Mouse (Mus musculus) right cerebral cortex, adult 2 months (tissue): ENCODE results near the gene Lix1l.
"Not testable (repeated sequence)": the region's sequence is repeated elsewhere in the genome, so short reads cannot be mapped to it uniquely, and the experiment has no call there.

Experiments
- DNase-seq, 2 experiments: peaks; one replicate each; pipeline ENCODE4 v3.0.0; 2021 to 2022; ENCODE audit warnings: low spot score in 2 of 2

Gene Lix1l

DNA sequence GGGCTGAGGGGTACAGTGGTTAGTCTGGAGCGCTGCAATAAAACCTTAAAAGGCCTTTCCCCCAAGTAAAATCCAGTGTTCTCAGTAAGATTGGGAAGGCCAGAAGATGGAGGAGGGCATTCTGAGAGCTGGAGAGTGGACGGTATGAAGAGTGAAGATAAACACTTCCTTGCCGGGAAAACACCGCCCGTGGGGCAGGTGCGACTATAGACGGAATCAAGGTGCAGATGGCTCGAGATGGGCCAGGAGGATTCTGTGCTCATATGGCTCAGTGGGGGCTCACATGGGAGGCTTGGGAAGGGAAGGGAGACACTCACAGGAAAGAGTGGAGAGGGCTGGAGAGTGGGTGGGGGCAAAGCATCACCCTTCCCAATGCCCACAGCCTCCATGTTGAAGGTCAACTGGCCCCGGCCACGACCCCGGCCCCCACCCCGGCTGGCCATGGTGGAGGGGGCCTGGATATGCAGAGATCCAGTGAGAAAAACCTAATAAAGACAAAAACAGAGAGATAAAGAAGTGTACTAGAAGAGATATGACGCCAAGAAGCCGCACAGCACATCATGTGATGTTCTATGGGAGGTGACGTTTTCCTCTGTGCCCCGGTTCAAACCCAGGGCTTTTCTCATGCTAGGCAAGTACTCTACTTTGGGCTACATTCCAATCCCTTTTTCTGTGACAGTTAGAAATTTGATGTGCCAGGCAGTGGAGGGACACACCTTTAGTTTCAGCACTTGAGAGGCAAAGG, 19.0 kb upstream of the Lix1l start:
- DNase-seq = no peak

DNA sequence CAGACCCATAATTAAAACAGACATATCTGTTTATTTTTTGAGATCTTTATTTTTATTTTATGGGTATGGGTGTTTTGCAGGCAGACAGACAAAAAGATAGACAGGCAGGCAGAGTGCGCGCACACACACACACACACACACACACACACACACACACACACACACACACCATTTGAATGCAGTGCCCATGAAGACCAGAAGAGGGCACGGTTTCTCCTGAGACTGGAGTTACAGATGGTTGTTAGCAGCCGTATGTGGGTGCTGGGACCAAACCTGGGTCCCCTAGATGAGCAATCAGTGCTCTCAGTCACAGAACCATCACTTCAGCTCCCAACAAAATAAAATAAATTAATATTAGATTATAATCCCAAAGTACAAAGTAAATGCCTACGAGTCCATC, 17.6 kb upstream of the Lix1l start:
- no peak for DNase-seq

DNA sequence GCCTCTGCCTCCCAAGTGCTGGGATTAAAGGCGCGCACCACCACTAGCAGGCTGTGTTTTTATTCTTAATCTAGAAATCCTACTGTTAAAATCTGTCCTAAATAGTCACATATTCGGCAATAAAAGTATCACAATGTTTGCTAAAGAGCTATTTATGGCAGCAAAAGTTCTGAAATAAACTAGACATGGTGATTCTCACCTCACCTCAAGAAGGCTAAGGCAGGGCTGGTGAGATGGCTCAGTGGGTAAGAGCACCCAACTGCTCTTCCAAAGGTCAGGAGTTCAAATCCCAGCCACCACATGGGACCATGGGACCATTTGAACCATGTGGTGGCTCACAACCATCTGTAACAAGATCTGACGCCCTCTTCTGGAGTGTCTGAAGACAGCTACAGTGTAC, 10.3 kb upstream of the Lix1l start:
- no peak for DNase-seq

DNA sequence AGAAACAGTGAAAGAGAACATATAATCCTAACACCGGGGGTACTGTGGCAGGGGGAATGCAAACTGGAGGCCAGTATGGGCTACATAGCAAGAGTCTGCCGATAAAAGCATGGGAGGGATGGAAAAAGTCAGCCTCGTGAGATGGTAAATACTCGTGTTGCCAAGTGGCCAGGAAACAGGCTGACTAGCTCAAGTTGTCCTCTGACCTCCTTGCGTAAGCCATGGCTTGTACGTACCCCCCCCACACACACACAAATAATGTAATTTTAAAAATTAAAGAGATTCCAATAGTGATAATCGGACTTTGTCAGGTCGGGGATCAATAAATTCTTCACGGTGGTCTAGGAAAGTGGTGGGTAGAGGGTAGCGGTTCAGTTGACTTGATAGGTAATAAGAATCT, 7.6 kb upstream of the Lix1l start:
- DNase-seq = no peak

DNA sequence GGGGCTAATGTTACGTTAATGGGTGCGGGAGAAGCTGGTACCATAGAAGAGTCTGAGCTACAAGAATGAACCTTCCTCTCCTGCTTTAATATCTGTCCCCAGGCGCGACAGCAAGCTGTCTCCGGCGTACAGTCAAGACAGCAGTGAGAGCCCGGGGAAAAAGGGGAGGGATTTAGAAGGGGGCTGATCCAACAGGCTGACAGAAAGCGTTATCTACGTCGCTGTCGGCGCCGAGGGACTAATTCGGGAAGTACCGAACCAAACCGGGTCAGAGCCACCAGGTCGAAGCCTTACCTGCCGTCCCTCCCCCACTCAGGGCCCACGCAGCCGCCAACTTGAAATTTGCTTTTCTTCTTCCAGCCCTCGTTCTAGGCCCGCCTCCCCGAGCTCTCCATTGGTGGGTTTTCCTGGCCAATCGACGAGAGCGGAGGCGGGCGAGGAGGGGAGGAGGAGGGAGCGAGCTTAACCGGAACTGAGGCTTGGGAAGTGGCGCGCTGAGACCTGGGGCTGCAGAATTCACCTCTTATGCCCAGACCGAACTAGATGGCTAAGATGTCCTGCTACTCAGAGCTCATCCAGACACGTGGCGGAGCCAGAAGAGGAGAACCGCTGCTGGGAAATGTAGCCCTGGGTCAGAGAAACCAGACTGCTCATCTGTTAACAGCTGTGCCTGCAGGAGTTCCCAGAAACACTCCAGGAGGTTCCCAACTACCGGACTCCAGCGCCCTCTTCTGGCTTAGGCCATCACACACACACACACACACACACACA, 7.0 kb upstream of the Lix1l start, which contains the start of gene Polr3gl:
Gene Polr3gl, minus strand, starts transcription at position 392 of the 771 bp plus-strand sequence.
- DNase-seq = peak; percentile 95 to 96

DNA sequence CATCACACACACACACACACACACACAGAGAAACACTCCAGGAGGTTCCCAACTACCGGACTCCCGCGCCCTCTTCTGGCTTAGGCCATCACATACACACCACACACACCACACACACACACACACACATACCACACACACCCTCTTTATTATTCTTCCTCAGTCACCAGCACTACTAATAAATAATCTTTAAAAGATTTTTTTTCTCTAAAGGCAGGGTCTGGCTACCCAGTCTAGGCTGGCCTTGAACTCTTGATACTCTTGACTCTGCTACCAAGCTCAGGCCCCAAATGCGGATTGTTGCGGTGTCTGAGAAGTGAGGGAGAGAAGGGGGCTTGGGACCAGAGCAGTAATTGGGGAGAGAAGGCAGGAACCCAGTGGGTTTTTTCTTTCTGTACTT, 6.1 kb upstream of the Lix1l start:
- DNase-seq = no peak

DNA sequence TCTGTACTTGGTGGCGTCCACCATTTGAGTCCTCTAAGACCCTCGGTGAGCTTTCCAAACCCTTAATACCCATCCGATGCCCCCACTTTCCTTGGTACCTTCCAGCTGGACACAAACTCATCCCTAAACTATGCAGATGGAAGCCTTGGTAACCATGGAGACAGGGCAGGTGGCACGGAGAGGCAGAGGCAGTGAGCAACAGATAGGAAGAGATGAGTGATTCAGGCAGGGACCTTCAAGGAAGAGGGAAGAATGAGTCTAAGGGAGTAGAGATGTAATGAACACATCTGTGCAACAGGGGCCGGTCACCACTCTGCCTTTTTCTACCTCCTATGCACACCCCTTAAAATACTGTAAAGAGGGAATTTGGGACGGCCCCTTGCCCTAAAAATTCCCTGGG, 5.3 kb upstream of the Lix1l start:
- peak; percentile 62 for DNase-seq

DNA sequence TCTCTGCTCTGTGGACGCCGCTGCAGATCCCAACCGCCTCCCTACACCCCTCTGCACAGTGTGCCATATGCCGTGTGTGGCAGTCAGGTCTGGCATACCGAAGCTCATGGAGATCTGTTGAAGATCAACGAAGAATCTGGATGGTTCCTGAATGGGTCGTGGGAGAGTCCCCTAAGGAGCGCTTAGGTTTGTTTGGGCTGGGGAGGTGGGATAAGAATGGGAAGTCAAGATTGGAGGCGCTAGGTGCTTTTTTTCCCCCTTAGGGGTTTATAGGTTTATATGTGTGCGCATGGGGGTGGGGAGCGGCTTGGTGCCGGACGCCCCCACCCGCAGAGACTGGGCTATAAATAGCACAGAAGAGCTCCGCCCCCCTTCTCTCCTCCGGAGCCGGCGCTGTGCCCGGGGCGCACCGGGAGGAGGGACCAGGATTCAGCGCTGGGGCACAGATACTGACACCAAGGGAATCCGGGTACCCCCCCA, 4.7 kb upstream of the Lix1l start, which contains the start of gene Ankrd34a:
Gene Ankrd34a, plus strand, starts transcription at position 409 of the 480 bp plus-strand sequence.
- DNase-seq = peak; percentile 71 to 87

DNA sequence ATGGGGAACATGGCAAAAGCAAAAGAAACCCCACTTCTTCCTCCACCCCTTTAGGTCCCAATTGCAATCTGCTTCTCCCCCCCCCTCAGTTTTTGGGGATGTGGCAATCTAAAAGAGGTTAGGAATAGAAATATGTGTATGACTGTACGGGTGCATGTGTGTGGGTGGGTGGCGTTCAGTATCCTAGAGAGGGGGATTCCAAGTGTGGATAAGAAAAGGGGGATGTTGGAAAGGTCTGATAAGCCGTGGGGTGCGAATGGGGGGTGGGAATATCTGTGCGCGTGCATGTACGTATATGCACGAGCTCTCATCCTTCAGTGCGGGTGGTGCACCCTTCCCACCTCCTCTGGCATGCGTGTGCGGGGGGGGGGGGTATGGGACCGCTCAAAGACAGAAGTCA, 4.1 kb upstream of the Lix1l start:
- DNase-seq = peak in 1 of 2 experiments; percentile 43

DNA sequence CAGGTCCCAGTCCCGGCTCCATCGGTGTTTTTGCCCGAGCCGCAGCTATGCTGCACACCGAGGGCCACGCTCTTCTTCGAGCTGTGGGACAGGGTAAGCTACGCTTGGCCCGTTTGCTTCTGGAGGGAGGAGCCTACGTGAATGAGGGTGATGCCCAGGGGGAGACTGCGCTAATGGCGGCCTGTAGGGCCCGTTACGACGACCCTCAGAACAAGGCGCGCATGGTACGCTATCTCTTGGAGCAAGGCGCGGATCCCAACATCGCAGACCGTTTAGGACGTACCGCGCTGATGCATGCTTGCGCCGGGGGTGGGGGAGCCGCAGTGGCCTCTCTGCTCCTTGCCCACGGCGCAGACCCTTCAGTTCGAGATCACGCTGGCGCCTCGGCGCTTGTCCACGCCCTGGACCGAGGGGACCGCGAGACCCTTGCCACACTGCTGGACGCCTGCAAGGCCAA, 3.5 kb upstream of the Lix1l start:
- DNase-seq = peak; percentile 46 to 47

DNA sequence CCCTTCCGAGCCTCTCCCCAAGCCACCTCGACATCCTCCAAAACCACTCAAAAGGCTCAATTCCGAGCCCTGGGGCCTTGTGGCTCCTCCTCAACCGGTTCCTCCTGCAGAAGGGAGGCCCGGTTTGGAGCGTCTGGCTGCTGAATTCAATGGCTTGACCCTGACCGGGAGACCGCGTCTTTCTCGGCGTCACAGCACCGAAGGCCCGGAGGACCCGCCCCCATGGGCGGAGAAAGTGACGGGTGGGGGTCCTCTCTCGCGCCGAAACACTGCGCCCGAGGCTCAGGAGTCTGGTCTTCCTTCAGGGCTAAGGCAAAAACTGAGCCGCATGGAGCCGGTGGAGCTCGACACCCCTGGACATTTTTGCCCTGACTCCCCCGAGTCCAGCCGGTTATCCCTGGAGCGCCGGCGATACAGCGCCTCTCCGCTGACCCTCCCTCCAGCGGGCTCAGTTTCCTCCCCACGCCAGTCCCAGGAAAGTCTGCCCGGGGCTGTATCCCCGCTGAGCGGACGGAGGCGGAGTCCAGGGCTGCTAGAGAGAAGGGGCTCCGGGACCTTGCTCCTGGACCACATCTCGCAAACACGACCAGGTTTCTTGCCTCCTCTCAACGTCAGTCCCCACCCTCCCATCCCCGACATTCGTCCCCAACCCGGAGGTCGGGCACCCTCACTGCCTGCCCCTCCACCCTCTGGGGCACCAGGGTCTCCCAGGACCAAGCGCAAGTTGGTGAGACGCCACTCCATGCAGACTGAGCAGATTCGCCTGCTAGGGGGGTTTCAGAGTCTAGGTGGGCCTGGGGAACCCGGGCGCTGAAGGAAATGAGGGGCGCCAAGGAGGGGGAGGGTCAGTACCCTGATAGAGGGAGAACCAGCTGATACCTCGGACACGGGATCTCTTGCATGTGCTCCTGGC, 2.5 kb upstream of the Lix1l start:
- DNase-seq = peak; percentile 60 to 69

DNA sequence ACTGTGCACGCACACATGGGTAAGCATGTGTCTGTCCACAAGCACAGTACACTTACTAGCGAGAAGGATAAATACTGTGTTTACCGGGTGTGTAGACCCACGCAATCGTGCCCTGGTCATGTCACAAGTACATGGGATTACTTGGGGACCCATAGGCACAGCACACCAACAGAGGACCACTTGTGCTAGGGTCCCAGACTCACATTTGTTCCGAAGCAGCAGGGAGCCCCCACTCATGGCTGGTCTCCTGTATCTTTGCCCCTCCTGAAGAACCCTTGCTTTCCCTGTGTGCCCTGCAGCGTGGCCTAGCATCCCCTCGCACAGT, 1.9 kb upstream of the Lix1l start:
- DNase-seq = peak in 1 of 2 experiments; percentile 25

DNA sequence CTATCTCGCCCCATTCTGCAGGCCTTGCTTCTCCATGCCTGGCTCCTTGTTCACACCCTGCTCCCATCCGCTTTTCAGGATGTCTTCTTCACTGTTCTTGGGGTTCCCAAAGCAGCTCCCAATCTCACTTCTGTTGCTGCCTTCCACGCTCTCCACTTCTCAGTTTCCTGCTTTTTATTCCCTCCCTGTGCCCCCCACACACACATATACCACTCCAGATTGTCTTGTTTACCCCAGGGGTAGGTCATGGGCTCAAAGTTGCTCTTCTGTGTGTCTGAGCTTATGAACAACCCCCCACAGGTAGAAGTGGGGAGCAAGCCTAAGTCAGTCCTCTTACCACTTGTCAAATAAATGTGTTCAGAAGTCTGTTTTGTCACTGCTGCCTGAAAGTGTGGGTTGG, 1.5 kb upstream of the Lix1l start:
- DNase-seq = no peak

DNA sequence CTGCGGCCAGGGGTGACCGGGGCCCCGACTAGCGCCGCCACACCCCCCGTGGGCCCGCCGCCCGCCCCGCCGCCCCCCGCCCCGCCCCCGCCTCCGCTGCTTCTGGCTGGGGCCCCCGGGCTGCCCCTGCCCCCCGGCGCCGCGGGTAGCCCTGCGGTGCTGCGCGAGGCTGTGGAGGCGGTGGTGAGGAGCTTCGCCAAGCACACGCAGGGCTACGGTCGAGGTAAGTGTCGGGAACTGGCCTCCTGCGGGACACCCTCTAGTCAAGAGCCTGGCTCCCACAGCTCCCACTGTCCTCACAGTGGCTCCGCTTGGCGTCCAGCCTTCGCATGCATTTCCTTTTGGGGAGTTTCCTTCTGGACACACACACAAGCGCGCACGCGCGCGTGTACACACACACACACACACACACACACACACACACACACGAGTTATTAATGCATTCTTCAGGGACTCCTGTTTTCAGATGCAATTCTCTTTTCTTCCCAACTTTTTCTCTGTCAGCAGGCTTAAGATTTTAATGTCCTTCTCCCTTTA, 370 bp downstream of the Lix1l start:
- DNase-seq = peak; percentile 58 to 67

DNA sequence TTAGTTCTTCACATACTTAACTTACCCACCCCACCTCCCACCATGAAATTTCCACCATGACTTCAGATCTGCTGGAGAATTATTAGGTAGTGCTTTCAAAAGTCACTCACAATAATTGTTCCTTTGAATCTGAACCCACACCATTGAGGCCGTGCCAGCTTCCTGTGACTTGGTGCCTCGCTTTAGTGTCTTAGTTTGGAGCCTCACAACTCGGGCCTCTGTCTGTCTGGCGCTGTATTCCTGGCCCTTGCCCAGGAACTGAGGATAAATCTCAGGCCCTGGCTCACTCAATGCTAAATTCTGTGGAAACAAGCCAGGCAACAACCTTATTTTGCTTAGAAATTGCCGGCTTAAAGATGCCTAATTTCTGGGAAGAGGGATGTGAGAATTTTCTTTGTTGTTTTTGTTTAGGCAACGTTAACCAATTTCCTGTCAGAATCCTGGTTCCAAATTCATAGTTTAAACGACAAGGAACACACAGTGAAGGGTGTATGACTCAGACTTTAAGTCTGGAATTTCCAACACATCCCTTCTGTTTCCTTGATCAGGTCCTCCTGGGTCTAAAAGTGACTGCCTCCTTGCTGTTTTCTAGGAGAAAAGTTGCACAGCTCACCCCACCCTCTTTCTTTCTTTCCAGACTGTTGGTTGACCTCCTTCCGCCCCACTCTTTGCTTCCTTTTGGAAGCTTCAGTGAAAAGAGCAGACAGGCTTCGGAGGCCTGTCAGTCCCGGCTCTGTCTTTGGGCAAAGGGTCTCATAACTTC, 1.2 kb downstream of the Lix1l start:
- peak in 1 of 2 experiments; percentile 29 for DNase-seq

DNA sequence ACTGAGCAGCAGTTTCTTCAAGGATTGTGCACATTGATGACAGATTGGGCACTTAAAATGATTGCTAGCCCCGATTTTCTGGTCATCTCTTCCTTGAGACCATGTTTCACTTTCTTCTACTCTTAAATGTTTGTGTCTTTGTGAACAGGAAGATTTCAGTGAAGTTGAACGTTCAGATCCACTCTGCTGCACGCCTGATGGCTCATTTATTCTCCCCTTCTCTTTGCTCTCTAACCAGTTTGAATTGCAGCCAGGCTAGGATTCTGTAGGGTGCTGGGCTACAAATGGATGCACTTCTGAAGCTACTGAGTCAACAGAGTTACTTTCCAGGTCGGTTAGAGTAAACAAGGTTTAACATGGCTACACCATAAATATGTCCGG, 1.7 kb downstream of the Lix1l start:
- peak in 1 of 2 experiments; percentile 23 for DNase-seq

DNA sequence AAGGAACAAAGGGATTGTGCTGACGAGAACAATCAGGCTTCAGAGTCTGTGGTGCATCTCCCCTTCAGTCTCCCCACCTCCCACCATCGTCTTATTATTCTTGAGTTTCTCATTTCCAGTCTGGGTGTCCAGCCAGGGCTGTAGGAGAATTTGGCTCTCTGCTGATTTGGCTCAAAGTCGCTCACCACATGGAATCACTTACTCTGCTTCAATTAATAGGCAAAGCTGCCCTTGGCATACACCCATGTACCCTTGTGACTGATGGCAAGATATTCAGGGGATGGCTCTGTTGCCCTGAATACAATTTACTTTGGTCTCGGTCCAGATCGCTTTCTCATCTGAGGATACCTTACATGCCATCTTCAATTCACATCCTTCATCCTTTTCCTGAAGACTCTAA, 2.4 kb downstream of the Lix1l start:
- DNase-seq = no peak

DNA sequence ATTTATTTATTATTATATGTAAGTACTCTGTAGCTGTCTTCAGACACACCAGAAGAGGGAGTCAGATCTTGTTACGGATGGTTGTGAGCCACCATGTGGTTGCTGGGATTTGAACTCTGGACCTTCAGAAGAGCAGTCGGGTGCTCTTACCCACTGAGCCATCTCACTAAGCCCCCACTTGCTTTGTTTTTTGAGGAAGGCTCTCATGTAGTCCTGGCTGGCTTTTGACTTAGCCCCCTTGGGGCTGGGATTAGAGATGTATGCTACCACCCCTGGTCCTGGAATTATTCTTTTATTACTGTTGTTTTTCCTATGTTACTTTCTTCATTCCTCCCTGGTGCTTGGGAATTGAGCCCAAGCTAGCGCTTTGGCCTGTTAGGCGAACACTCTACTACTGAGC, 5.1 kb downstream of the Lix1l start:
- DNase-seq = not testable (repeated sequence)

DNA sequence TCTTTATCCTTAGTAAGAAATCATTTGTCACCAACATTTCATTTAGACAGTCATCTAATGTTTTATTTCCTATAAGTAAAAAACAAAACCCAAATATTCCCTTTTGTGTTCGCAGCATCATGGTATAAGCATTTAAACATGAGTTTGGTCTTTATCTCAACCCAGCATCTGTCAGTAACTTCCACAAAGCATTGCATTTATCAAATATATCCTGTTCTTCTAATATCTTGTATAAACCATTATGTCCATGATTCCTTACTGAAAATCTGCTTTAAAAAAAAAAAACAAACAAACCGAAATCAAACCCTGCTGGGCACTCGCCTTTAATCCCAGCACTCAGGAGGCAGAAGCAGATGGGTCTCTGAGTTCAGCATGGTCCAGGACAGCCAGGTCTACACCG, 5.7 kb downstream of the Lix1l start:
- DNase-seq = no peak

DNA sequence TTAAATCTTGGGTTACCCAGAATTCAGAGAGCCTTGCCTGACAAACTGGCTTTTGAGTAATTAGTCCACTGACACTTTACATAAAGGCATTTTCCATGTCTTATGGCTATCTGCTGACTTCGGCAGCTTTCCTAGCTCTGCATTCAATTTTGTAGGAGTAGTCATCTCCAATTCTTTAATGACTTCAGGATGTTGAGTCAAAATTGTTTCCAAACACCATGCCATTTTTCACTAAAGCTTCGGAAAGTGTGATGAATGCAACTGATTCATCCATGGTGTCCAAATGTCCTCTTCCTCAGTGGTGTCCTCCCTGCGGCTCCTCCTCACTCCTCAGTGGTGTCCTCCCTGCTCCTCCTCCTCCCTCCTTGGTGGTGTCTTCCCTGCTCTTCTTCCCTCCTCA, 17.0 kb downstream of the Lix1l start:
- DNase-seq = no peak

DNA sequence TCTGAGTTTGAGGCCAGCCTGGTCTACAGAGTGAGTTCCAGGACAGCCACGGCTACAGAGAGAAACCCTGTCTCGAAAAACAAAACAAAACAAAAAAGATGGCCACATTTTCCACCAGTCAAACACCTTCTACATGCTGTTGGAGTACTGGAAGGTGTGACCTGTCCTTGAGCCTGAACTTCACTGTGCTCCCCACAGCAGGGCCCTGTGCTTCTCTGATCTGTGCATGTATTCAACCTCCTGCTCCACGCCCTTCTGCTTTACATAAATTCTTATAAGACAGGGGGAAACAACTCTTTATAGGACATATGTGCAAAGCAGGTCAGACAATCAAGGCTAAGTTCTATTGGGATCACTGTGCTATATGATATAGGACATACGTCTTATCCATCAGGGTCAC, 22.3 kb downstream of the Lix1l start:
- no peak for DNase-seq
